In genomic region chr4:126277906-126278564, GRCm38 (mm10) we compare ENCODE assay signal across 8 mouse cellular contexts. TPM values are rescaled to one million over a fixed set of nuclear protein-coding genes. Genes with fewer than 3 reads are reported as not detected.
DNase-seq lines count a peak whose midpoint lies in the region; ATAC-seq and TF ChIP-seq lines count a peak whose summit lies in the region.

No protein-coding gene starts in this region.

- peak overlapping the region; percentile 39 for H3K4me3 ChIP-seq in embryonic facial prominence, embryonic 10.5 days
- peak overlapping the region; percentile 16 for H3K4me3 ChIP-seq in limb, embryonic 13.5 days
- H3K4me3 ChIP-seq in midbrain, embryonic 14.5 days (replicated peaks; ENCODE audit: low read depth, low read length) = no peak overlapping the region

- peaks cover 31% of the 10 kb centered on the region for H3K36me3 ChIP-seq in embryonic facial prominence, embryonic 10.5 days (replicated peaks)
- H3K36me3 ChIP-seq in limb, embryonic 13.5 days = peaks cover 27% of the 10 kb centered on the region
- H3K36me3 ChIP-seq in midbrain, embryonic 14.5 days (ENCODE audit: control insufficient read depth, insufficient read depth, low read length) = peaks cover 22% of the 10 kb centered on the region

- H3K9me3 ChIP-seq in embryonic facial prominence, embryonic 10.5 days = no peaks in the 10 kb centered on the region
- H3K9me3 ChIP-seq in limb, embryonic 13.5 days = no peaks in the 10 kb centered on the region
- H3K9me3 ChIP-seq in midbrain, embryonic 14.5 days (ENCODE audit: control insufficient read depth, low read length) = no peaks in the 10 kb centered on the region

- no peaks in the 10 kb centered on the region for H3K27me3 ChIP-seq in Patski
- peaks cover 5% of the 10 kb centered on the region for H3K27me3 ChIP-seq in embryonic facial prominence, embryonic 10.5 days (replicated peaks; ENCODE audit: low read depth, poor library complexity, severe bottlenecking)
- H3K27me3 ChIP-seq in limb, embryonic 13.5 days = no peaks in the 10 kb centered on the region
- H3K27me3 ChIP-seq in midbrain, embryonic 14.5 days (ENCODE audit: control insufficient read depth, insufficient read depth, low read length) = no peaks in the 10 kb centered on the region

- H3K27ac ChIP-seq in embryonic facial prominence, embryonic 10.5 days (replicated peaks) = peak overlapping the region; percentile 86
- H3K27ac ChIP-seq in limb, embryonic 13.5 days = peak overlapping the region; percentile 96
- H3K27ac ChIP-seq in midbrain, embryonic 14.5 days (replicated peaks; ENCODE audit: low read depth, low read length) = no peak overlapping the region

- CTCF ChIA-PET in Patski (lab: Charles Lee) = interaction anchor here (0.9 to 1.8 kb wide), 6 partner anchors 13 to 73 kb away, joined by 3 to 8 read pairs (median 4); no protein-coding TSS in a partner anchor

- H3K4me1 ChIP-seq in embryonic facial prominence, embryonic 10.5 days = peaks cover 54% of the 10 kb centered on the region
- H3K4me1 ChIP-seq in limb, embryonic 13.5 days = peaks cover 53% of the 10 kb centered on the region
- H3K4me1 ChIP-seq in midbrain, embryonic 14.5 days (ENCODE audit: control insufficient read depth, insufficient read depth, low read length) = no peaks in the 10 kb centered on the region

- POLR2A ChIA-PET in Patski (lab: Charles Lee) = no interaction called here

- peak; percentile 44 for DNase-seq in layer of hippocampus, adult 11-12 months (ENCODE audit: low spot score)
- DNase-seq in layer of hippocampus, adult 9-11 months = no peak
- no peak for DNase-seq in Patski (ENCODE audit: low read depth, low spot score)
- DNase-seq in embryonic facial prominence, embryonic 10.5 days (ENCODE audit: low spot score) = peak; percentile 75
- peak; percentile 82 for DNase-seq in midbrain, embryonic 14.5 days

- 4% methylated on average over 13 of the region's 13 CpGs for WGBS in embryonic facial prominence, embryonic 10.5 days
- 3% methylated on average over 13 of the region's 13 CpGs for WGBS in limb, embryonic 13.5 days
- 10% methylated on average over 13 of the region's 13 CpGs for WGBS in midbrain, embryonic 14.5 days

- H3K4me2 ChIP-seq in limb, embryonic 13.5 days (replicated peaks) = peak overlapping the region; percentile 55
- no peak overlapping the region for H3K4me2 ChIP-seq in midbrain, embryonic 14.5 days (ENCODE audit: low read length)

- no peak for ATAC-seq in Patski
- peak; percentile 79 to 89 for ATAC-seq in hematopoietic stem cell, adult 5-6 weeks (replicated peaks in 1 of 2; ENCODE audit: insufficient read depth in 1 of 2, low FRiP score in 2 of 2, low TSS enrichment in 1 of 2, low read depth in 1 of 2, poor library complexity in 2 of 2, severe bottlenecking in 2 of 2)
- peak; percentile 77 for ATAC-seq in limb, embryonic 13.5 days (ENCODE audit: low FRiP score, low read depth)
- no peak; the same call in 1 of the 2 replicates for ATAC-seq in midbrain, embryonic 14.5 days (ENCODE audit: low FRiP score, low TSS enrichment)
- ATAC-seq in erythroblast, adult 5-6 weeks (replicated peaks; ENCODE audit: low FRiP score, poor library complexity, severe bottlenecking) = no peak

- peak overlapping the region; percentile 43; the same call in 1 of the 2 replicates for H3K9ac ChIP-seq in limb, embryonic 13.5 days
- no peak overlapping the region for H3K9ac ChIP-seq in midbrain, embryonic 14.5 days (replicated peaks; ENCODE audit: low read length)

- in situ Hi-C loops in Patski (cut with MboI; ENCODE audit: low pct_unique_long_range_greater_than_20kb) = no loop called here

- peak; percentile 84 for TF ChIP-seq CTCF in Patski (IDR thresholded peaks at IDR 0.05)

RNA-seq across cellular contexts. Expression of gene Col8a2, which starts 8.6 kb away (rescaled TPM):
- 0.13 TPM for polyA plus RNA-seq in Patski (2021)
- polyA plus RNA-seq in embryonic facial prominence, embryonic 10.5 days (2016; fragmentation: Nextera tagmentation; extraction: Ambion mirVana) = 7.3 and 11.2 TPM in 2 replicates
- not detected in 2 replicates for total RNA-seq in hematopoietic stem cell, adult 5-6 weeks (2017)
- polyA plus RNA-seq in limb, embryonic 13.5 days (2015; fragmentation: Nextera tagmentation; extraction: Ambion mirVana) = 39.8 and 42.7 TPM in 2 replicates
- polyA plus RNA-seq in midbrain, embryonic 14.5 days (2014; fragmentation: Nextera tagmentation; extraction: Ambion mirVana) = 0.57 and 1.1 TPM in 2 replicates
- total RNA-seq in erythroblast, adult 5-6 weeks (2015; ENCODE audit: low replicate concordance) = not detected in 2 replicates
- total RNA-seq in erythroblast, adult 5-6 weeks (2017; ENCODE audit: low replicate concordance) = not detected in 2 replicates

RNA-seq across cellular contexts. Expression of gene Trappc3, which starts 15.9 kb away (rescaled TPM):
- polyA plus RNA-seq in Patski (2021) = 71.6 TPM
- polyA plus RNA-seq in embryonic facial prominence, embryonic 10.5 days (2016; fragmentation: Nextera tagmentation; extraction: Ambion mirVana) = 91.8 and 92.3 TPM in 2 replicates
- 39.9 and 58.4 TPM in 2 replicates for total RNA-seq in hematopoietic stem cell, adult 5-6 weeks (2017)
- 124 and 126 TPM in 2 replicates for polyA plus RNA-seq in limb, embryonic 13.5 days (2015; fragmentation: Nextera tagmentation; extraction: Ambion mirVana)
- polyA plus RNA-seq in midbrain, embryonic 14.5 days (2014; fragmentation: Nextera tagmentation; extraction: Ambion mirVana) = 37.1 and 124 TPM in 2 replicates
- 8.3 and 12.7 TPM in 2 replicates for total RNA-seq in erythroblast, adult 5-6 weeks (2015; ENCODE audit: low replicate concordance)
- total RNA-seq in erythroblast, adult 5-6 weeks (2017; ENCODE audit: low replicate concordance) = 10.7 and 14.2 TPM in 2 replicates

RNA-seq across cellular contexts. Expression of gene Map7d1, which starts 21.9 kb away (rescaled TPM):
- polyA plus RNA-seq in Patski (2021) = 94.1 TPM
- polyA plus RNA-seq in embryonic facial prominence, embryonic 10.5 days (2016; fragmentation: Nextera tagmentation; extraction: Ambion mirVana) = 60.9 and 62.9 TPM in 2 replicates
- 28.5 and 40.6 TPM in 2 replicates for total RNA-seq in hematopoietic stem cell, adult 5-6 weeks (2017)
- polyA plus RNA-seq in limb, embryonic 13.5 days (2015; fragmentation: Nextera tagmentation; extraction: Ambion mirVana) = 46.5 and 49.9 TPM in 2 replicates
- polyA plus RNA-seq in midbrain, embryonic 14.5 days (2014; fragmentation: Nextera tagmentation; extraction: Ambion mirVana) = 78.3 and 85.3 TPM in 2 replicates
- 3.3 and 7.3 TPM in 2 replicates for total RNA-seq in erythroblast, adult 5-6 weeks (2015; ENCODE audit: low replicate concordance)
- 7.7 and 17.0 TPM in 2 replicates for total RNA-seq in erythroblast, adult 5-6 weeks (2017; ENCODE audit: low replicate concordance)

RNA-seq across cellular contexts. Expression of gene Adprhl2, which starts 43.5 kb away (rescaled TPM):
- 32.5 TPM for polyA plus RNA-seq in Patski (2021)
- 92.3 and 93.2 TPM in 2 replicates for polyA plus RNA-seq in embryonic facial prominence, embryonic 10.5 days (2016; fragmentation: Nextera tagmentation; extraction: Ambion mirVana)
- total RNA-seq in hematopoietic stem cell, adult 5-6 weeks (2017) = 27.8 and 30.4 TPM in 2 replicates
- polyA plus RNA-seq in limb, embryonic 13.5 days (2015; fragmentation: Nextera tagmentation; extraction: Ambion mirVana) = 88.6 and 91.5 TPM in 2 replicates
- 64.2 and 76.6 TPM in 2 replicates for polyA plus RNA-seq in midbrain, embryonic 14.5 days (2014; fragmentation: Nextera tagmentation; extraction: Ambion mirVana)
- 0.77 and 2.1 TPM in 2 replicates for total RNA-seq in erythroblast, adult 5-6 weeks (2015; ENCODE audit: low replicate concordance)
- 4.3 and 4.6 TPM in 2 replicates for total RNA-seq in erythroblast, adult 5-6 weeks (2017; ENCODE audit: low replicate concordance)

RNA-seq across cellular contexts. Expression of gene Tekt2, which starts 47.5 kb away (rescaled TPM):
- polyA plus RNA-seq in Patski (2021) = 0.14 TPM
- 1.4 TPM in 2 replicates for polyA plus RNA-seq in embryonic facial prominence, embryonic 10.5 days (2016; fragmentation: Nextera tagmentation; extraction: Ambion mirVana)
- not detected in 2 replicates for total RNA-seq in hematopoietic stem cell, adult 5-6 weeks (2017)
- polyA plus RNA-seq in limb, embryonic 13.5 days (2015; fragmentation: Nextera tagmentation; extraction: Ambion mirVana) = 23.6 TPM in 2 replicates
- polyA plus RNA-seq in midbrain, embryonic 14.5 days (2014; fragmentation: Nextera tagmentation; extraction: Ambion mirVana) = 7.4 and 9.7 TPM in 2 replicates
- total RNA-seq in erythroblast, adult 5-6 weeks (2015; ENCODE audit: low replicate concordance) = not detected in 2 replicates
- total RNA-seq in erythroblast, adult 5-6 weeks (2017; ENCODE audit: low replicate concordance) = not detected in 2 replicates

Comparison
In these comparisons a context has a peak if more than half of its experiments do, and no peak if none do; other contexts are left out.
1. DNase-seq: peak in layer of hippocampus, adult 11-12 months (single experiment), embryonic facial prominence, embryonic 10.5 days (single experiment) and midbrain, embryonic 14.5 days (single experiment); none in layer of hippocampus, adult 9-11 months (single experiment) and Patski (single experiment).
2. ATAC-seq: peak in hematopoietic stem cell, adult 5-6 weeks (2 of 2) and limb, embryonic 13.5 days (single experiment); none in Patski (single experiment), midbrain, embryonic 14.5 days (single experiment) and erythroblast, adult 5-6 weeks (single experiment).